Mouse (Mus musculus) midbrain, embryonic 14.5 days (tissue): ENCODE results near the gene Svs4. TPM values are rescaled to one million over a fixed set of nuclear protein-coding genes. Genes with fewer than 3 reads are reported as not detected.

Experiments
- ATAC-seq: fragments of 200-750 bp; cut with Nextera tagmentation; 2 replicates; pipeline ENCODE4 v1.8.0; 2017; ENCODE audit warnings: moderate number of reproducible peaks, moderate library complexity; ENCODE audit not compliant: low FRiP score, low TSS enrichment
- DNase-seq: peaks from one replicate; pipeline ENCODE4 v3.0.0-alpha.2; 2015
- H3K27ac ChIP-seq: fragments of 300-500 bp; sonication (generic); replicated peaks from 2 replicates; pipeline ENCODE4 v1.5.1; 2014; ENCODE audit warnings: mild to moderate bottlenecking, low read depth, low read length, moderate library complexity
- H3K27me3 ChIP-seq: fragments of 300-500 bp; sonication (generic); 2 replicates; pipeline ENCODE4 v1.6.1; 2014; ENCODE audit warnings: low read length, control low read depth, mixed read lengths; ENCODE audit not compliant: control insufficient read depth, insufficient read depth
- H3K36me3 ChIP-seq: fragments of 300-500 bp; sonication (generic); 2 replicates; pipeline ENCODE4 v1.6.1; 2014; ENCODE audit warnings: low read length, control low read depth; ENCODE audit not compliant: control insufficient read depth, insufficient read depth
- H3K4me1 ChIP-seq: fragments of 300-500 bp; sonication (generic); 2 replicates; pipeline ENCODE4 v1.6.1; 2014; ENCODE audit warnings: mild to moderate bottlenecking, antibody characterized with exemption, low read length, control low read depth; ENCODE audit not compliant: control insufficient read depth, insufficient read depth
- H3K4me2 ChIP-seq: fragments of 300-500 bp; sonication (generic); 2 replicates; pipeline ENCODE4 v1.6.1; 2014; ENCODE audit warnings: mild to moderate bottlenecking, low read length, moderate library complexity
- H3K4me3 ChIP-seq: fragments of 300-500 bp; sonication (generic); replicated peaks from 2 replicates; pipeline ENCODE4 v1.5.1; 2014; ENCODE audit warnings: low read depth, low read length
- H3K9ac ChIP-seq: fragments of 300-500 bp; sonication (generic); replicated peaks from 2 replicates; pipeline ENCODE4 v1.6.1; 2014; ENCODE audit warnings: mild to moderate bottlenecking, low read length, moderate library complexity
- H3K9me3 ChIP-seq: fragments of 300-500 bp; sonication (generic); 2 replicates; pipeline ENCODE4 v1.6.1; 2016; ENCODE audit warnings: low read length, control low read depth, mixed read lengths; ENCODE audit not compliant: control insufficient read depth
- WGBS: fragments of 180-500 bp; shearing (Covaris S2); extraction: QIAGEN DNeasy Blood & Tissue Kit; methylation state at CpG from one replicate; pipeline ENCODE4 v1.1.7; 2014; 5-methylcytosine and 5-hydroxymethylcytosine counted together
- polyA plus RNA-seq: library from polyadenylated mRNA; unstranded; fragments of >200 nt; fragmentation: Nextera tagmentation; extraction: Ambion mirVana; gene quantifications from 2 replicates; pipeline ENCODE4 v1.2.1, GENCODE M21; 2014

Gene Svs4
- polyA plus RNA-seq, 1 experiment from 2014 or later, result not detected

DNA sequence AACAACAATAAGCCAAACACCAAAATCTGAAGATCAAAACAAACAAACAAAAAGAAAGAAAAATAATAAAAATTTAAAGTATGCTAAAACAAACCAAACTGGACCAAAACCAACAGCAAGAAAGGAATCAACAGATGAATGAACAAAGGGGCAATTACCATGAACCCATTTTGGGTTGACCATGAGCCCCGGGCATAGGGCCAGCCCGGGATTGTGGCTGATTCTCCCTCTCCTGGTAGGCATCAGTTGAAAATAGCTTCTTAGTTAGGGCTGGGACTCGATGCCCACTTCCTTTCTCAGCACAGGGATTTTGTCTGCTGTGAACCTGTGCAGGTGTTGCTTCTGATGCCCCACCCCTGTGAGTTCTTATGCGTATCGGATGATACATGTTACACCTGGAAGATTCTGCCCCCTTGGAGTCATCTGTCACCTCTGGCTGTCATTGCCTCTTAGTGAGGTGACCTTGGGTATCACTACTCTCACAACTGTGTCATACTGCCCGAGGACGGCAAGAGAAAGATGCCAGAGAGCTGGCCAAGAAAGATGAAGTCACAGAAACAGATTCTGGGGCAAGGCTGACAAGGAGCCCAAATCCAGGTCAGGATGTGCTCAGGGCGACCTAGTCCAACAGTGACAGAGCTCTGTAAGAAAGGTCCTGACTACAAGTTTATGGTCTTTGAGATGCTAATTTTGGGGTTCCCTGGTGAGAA lies 49.7 kb downstream of the Svs4 start:
- H3K4me3 ChIP-seq, result no peak overlapping the region
- DNase-seq, result no peak
- H3K36me3 ChIP-seq, result no peaks in the 10 kb centered on the region
- H3K9me3 ChIP-seq, result no peaks in the 10 kb centered on the region
- no peak for ATAC-seq
- H3K27ac ChIP-seq, result no peak overlapping the region
- no peaks in the 10 kb centered on the region for H3K27me3 ChIP-seq
- no peak overlapping the region for H3K4me2 ChIP-seq
- H3K4me1 ChIP-seq, result no peaks in the 10 kb centered on the region
- no peak overlapping the region for H3K9ac ChIP-seq
- 85% methylated on average over 8 of the region's 8 CpGs for WGBS

Other genes with a start within 250 kb of the Svs4 start
- 26.3 and 35.0 TPM in 2 replicates for gene Stk4, start 208.1 kb downstream of the Svs4 start, polyA plus RNA-seq
- gene Tomm34, start 207.3 kb downstream of the Svs4 start, polyA plus RNA-seq, result 46.3 and 50.3 TPM in 2 replicates
- 0.62 and 2.1 TPM in 2 replicates for gene Kcns1, start 107.3 kb downstream of the Svs4 start, polyA plus RNA-seq
- gene Wfdc5, start 95.7 kb downstream of the Svs4 start, polyA plus RNA-seq, result not detected in 2 replicates
- not detected in 2 replicates for gene Wfdc12, start 87.9 kb downstream of the Svs4 start, polyA plus RNA-seq
- gene Wfdc15a, start 78.3 kb downstream of the Svs4 start, polyA plus RNA-seq, result not detected in 2 replicates
- gene Wfdc15b, start 56.8 kb downstream of the Svs4 start, polyA plus RNA-seq, result not detected in 2 replicates
- gene Svs2, start 40.0 kb downstream of the Svs4 start, polyA plus RNA-seq, result not detected in 2 replicates
- gene Svs3b, start 21.8 kb downstream of the Svs4 start, polyA plus RNA-seq, result not detected in 2 replicates
- gene Svs3a, start 10.8 kb upstream of the Svs4 start, polyA plus RNA-seq, result not detected in 2 replicates
- not detected in 2 replicates for gene Svs6, start 38.3 kb upstream of the Svs4 start, polyA plus RNA-seq
- not detected in 2 replicates for gene Svs5, start 54.3 kb upstream of the Svs4 start, polyA plus RNA-seq
- not detected in 2 replicates for gene Slpi, start 110.6 kb upstream of the Svs4 start, polyA plus RNA-seq
- gene Rbpjl, start 124.7 kb upstream of the Svs4 start, polyA plus RNA-seq, result not detected in 2 replicates
- gene Matn4, start 126.7 kb upstream of the Svs4 start, polyA plus RNA-seq, result not detected in 2 replicates
- 2.4 and 4.9 TPM in 2 replicates for gene Sdc4, start 165.4 kb upstream of the Svs4 start, polyA plus RNA-seq
- 93.1 and 97.2 TPM in 2 replicates for gene Sys1, start 178.5 kb upstream of the Svs4 start, polyA plus RNA-seq
- gene Gm20458, start 182.5 kb upstream of the Svs4 start, polyA plus RNA-seq, result 3.4 and 5.1 TPM in 2 replicates
- gene Trp53tg5, start 195.3 kb upstream of the Svs4 start, polyA plus RNA-seq, result not detected in 2 replicates
- gene Dbndd2, start 207.6 kb upstream of the Svs4 start, polyA plus RNA-seq, result 11.4 and 11.8 TPM in 2 replicates
- gene Pigt, start 219.1 kb upstream of the Svs4 start, polyA plus RNA-seq, result 98.9 and 115 TPM in 2 replicates